Mouse (Mus musculus) fibroblast of lung, adult 2 months (primary cell): ENCODE measurements around the gene Plcz1.

Experiments
- DNase-seq: peaks from one replicate; pipeline ENCODE4 v3.0.0-alpha.2; 2011; ENCODE audit warnings: low read depth

Gene Plcz1

GRCm38 (mm10) chr6:139947106-139947879, 94.0 kb downstream of the Plcz1 start:
- no peak for DNase-seq
